Mouse (Mus musculus): ENCODE data around the gene Avpr1a.

The Avpr1a gene

DNA sequence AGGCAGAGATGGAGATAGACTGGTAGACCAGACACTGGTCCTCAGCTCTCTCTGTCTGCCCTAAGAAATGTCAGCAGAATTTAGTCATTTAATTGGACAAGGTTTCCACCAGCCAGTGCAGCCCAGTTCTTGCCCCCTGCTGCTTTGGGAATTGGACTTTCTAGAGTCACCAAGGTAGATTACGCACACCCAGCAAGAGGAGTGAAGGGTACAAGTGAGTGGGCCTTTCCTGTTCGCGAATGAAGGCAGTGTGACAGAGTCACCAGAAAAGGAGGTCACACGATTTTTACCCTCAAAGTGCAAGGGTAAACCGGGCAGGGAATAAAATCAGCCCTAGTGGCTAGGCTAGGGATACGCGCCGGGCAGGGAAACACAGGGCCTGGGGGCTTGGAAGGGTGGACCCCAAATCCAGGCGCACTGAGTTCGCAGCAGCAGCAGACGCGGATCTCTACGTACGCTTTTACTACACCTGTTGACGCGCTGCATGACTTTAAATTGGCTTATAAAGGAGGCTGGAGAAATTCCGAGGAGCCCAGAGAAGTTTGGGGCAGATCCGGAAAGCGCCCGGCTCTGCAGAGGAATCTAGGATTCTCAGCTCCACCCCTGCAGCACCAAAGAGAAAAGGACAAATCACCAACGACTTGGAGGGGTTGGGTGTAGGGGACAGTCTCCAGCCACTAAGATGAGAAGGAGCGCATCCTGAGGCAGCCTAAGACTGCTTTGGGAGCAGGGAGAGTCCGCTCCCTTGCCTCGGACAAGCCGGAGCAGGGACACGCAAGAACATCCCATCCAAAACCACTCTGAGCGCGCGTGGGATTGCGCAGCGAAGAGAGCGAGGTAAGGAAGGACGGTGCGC lies at the start of gene Avpr1a:
Gene Avpr1a (plus strand): TSS at position 639 of the 856 bp plus-strand sequence.
- no peaks in the 10 kb centered on the region; the same call in 1 of the 2 replicates for H3K27me3 ChIP-seq (ENCODE audit: control insufficient read depth, insufficient read depth, low read length, poor library complexity, severe bottlenecking)

DNA sequence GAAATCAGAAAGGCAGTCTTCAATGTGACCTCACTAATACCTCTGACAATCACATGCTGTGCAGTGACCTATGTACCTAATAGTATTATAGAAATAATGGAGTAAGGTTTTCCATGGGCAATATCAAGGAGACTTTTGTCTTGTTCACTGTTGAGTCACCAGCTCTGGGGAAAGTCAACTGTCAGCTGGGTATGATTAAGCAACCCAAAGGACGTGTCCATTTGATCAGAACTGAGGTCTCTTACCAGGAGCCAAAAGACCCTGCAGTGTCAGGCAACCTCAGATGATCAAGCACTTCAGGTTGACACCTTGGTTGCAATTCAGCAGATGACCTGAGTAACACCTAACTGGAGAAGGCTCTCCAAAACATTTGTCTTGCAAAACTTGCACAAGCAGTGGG lies 46.0 kb upstream of the Avpr1a start:
- Histone ChIP-seq H3K36me3 (ENCODE audit: control insufficient read depth, insufficient read depth, low read length, poor library complexity, severe bottlenecking) (no peaks in the 10 kb centered on the region), H3K27me3 (ENCODE audit: control insufficient read depth, insufficient read depth, low read length, poor library complexity, severe bottlenecking) (no peaks in the 10 kb centered on the region)
- DNase-seq (ENCODE audit: low read depth, low spot score), result no peak

More for the DNA sequence above, at the start of gene Avpr1a:
- H3K36me3 ChIP-seq (ENCODE audit: control insufficient read depth, insufficient read depth, low read length, poor library complexity, severe bottlenecking), result no peaks in the 10 kb centered on the region
- DNase-seq (ENCODE audit: low read depth, low spot score), result no peak

DNA sequence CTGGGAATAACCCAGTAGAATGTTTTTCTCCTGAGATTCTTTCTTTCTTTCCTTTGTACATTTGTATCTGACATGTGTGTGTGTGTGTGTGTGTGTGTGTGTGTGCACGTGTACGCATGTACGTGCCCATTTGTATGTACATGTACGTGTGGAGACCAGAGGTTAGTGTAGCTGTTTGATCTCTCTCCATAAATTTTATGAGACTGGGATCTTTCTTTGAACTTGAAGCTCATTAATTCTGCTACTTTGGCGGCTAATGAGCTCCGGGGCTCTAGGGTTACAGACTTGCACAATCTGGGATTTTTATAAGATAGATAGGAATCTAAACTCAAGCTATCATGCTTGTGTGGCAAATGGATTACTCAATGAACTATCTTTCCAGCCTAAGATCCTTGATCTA lies 42.0 kb upstream of the Avpr1a start:
- Histone ChIP-seq H3K36me3 (ENCODE audit: control insufficient read depth, insufficient read depth, low read length, poor library complexity, severe bottlenecking) (no peaks in the 10 kb centered on the region), H3K27me3 (ENCODE audit: control insufficient read depth, insufficient read depth, low read length, poor library complexity, severe bottlenecking) (no peaks in the 10 kb centered on the region)
- no peak for DNase-seq (ENCODE audit: low read depth, low spot score)

DNA sequence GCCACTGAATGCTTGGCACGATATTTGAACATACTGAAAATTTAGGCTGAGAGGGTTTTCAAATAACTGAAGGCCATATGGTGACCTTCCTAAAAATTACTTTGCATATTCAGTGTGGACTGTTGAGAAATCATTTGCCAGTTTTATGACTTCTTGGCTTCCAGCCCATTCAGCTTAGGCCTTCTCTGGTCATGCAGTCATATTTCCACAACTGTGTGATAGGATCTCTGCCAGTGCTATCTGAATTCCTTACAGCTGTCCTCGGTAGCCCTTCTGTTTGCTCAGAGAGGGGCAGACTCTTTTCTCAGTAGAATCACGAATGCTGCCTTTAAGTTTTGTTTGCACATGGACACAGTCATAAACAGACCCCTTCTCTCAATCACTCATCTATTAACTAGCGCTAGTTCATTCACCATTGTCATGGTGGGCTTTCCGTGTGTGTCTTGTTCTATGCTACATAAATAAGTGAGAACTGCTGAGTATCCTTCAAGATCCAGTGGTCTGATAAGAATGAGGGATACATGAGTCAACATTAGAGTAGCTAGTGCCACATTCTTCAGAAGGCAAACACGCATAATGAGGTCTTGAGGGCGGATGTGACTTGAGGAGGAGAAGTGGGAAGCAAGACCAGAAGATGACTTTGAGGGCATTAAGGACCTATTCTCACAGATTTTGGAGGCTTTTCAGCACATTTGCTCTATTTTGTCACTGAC lies 39.4 kb upstream of the Avpr1a start:
- no peak for DNase-seq (ENCODE audit: low read depth, low spot score)
- Histone ChIP-seq H3K27me3 (ENCODE audit: control insufficient read depth, insufficient read depth, low read length, poor library complexity, severe bottlenecking) (no peaks in the 10 kb centered on the region), H3K36me3 (ENCODE audit: control insufficient read depth, insufficient read depth, low read length, poor library complexity, severe bottlenecking) (no peaks in the 10 kb centered on the region)

DNA sequence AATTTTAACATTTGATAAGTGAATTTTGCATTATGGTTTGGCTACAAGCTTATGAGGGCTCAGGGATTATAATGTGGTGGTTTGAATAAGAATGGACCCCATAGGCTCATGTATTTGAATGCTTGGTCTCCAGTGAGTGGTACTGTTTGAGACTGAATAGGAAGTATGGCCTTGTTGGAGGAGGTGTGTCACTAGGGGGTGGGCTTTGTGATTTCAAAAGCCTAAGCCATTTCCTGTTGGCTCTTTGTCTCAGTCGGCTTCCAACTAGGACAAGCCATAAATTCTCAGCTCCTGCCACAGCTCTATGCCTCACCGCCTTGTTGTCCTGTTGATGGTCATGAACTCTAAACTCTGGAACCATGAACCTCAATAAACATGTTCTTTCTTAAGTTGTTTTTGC lies 37.5 kb upstream of the Avpr1a start:
- DNase-seq (ENCODE audit: low read depth, low spot score), result no peak
- H3K36me3 ChIP-seq (ENCODE audit: control insufficient read depth, insufficient read depth, low read length, poor library complexity, severe bottlenecking), result no peaks in the 10 kb centered on the region
- H3K27me3 ChIP-seq (ENCODE audit: control insufficient read depth, insufficient read depth, low read length, poor library complexity, severe bottlenecking), result no peaks in the 10 kb centered on the region

DNA sequence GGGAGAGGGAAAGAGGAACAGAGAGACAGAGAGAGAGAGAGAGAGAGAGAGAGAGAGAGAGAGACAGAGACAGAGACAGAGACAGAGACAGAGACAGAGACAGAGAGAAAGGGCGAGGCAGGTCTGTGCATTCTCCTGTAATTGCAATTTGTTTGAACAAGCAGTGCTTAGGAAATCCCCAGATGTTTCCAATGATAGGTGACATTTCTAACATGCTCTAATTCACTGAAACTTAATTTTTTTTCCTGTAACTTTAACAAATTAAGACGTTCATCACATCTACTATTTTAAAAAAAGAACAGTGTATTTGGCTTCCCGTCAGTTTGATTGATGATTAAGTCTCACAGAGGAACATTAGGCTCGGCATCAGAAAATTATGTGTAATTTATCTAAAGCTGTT lies 15.6 kb upstream of the Avpr1a start:
- no peaks in the 10 kb centered on the region for H3K36me3 ChIP-seq (ENCODE audit: control insufficient read depth, insufficient read depth, low read length, poor library complexity, severe bottlenecking)
- no peaks in the 10 kb centered on the region for H3K27me3 ChIP-seq (ENCODE audit: control insufficient read depth, insufficient read depth, low read length, poor library complexity, severe bottlenecking)
- no peak for DNase-seq (ENCODE audit: low read depth, low spot score)

DNA sequence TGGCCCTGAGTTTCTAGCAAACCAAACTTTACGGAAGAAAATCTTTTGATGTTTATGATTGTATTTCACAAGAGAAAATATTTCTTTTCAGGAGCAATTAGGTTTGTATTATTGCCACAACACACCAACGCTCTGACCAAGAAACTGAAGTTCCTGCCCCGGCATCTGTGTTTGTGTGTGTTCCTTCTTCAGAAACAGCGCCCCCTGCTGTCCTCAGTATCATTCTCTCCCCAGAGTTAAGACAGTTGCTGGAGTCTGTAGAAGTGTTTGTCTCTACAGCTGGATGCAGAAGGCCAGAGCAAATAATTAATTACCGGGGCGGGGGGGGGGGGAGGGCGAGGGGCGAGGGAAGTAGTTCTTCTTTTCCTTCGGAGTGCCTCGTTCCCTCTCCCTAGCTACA lies 1.0 kb upstream of the Avpr1a start:
- Histone ChIP-seq H3K36me3 (ENCODE audit: control insufficient read depth, insufficient read depth, low read length, poor library complexity, severe bottlenecking) (no peaks in the 10 kb centered on the region), H3K27me3 (ENCODE audit: control insufficient read depth, insufficient read depth, low read length, poor library complexity, severe bottlenecking) (no peaks in the 10 kb centered on the region; the same call in 1 of the 2 replicates)
- peak; percentile 66 for DNase-seq (ENCODE audit: low read depth, low spot score)

DNA sequence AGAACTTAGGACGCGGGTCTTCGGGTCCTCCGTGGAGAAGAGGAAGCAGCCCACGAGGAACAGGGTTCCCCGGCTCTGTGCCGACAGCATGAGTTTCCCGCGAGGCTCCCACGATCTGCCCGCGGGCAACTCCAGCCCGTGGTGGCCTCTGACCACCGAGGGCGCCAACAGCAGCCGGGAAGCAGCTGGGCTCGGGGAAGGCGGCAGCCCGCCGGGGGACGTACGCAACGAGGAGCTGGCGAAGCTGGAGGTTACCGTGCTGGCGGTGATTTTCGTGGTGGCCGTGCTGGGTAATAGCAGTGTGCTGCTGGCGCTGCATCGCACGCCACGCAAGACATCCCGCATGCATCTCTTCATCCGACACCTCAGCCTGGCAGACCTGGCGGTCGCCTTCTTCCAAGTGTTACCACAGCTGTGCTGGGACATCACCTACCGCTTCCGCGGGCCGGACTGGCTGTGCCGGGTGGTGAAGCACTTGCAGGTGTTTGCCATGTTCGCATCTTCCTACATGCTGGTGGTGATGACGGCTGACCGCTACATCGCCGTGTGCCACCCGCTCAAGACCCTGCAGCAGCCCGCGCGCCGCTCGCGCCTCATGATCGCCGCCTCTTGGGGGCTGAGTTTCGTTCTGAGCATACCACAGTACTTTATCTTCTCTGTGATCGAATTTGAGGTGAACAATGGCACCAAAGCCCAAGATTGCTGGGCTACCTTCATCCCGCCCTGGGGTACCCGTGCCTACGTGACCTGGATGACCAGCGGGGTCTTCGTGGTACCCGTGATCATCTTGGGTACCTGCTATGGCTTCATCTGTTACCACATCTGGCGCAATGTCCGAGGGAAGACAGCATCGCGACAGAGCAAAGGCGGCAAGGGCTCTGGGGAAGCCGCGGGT lies 665 bp downstream of the Avpr1a start:
- peak; percentile 3 for DNase-seq (ENCODE audit: low read depth, low spot score)
- no peaks in the 10 kb centered on the region; the same call in 1 of the 2 replicates for H3K27me3 ChIP-seq (ENCODE audit: control insufficient read depth, insufficient read depth, low read length, poor library complexity, severe bottlenecking)

DNA sequence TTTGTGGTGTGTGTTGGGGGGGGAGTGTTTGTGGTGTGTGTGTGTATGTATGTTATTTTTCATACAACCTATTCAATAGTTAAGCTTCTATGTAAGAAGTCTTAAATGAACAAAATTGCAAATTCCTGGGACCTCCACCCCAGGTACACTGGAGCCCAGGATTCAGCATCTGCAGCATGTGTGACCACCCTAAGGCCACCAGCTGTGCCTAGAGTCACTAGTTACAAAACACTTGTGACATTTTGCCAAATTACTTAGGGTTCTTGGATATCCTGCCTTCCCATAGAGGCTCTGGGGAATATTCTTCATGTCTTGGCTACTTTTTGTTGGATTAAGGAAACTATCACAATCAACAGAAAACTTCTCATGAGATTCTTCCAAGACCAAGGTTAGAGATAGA lies 1.6 kb downstream of the Avpr1a start:
- no peaks in the 10 kb centered on the region; the same call in 1 of the 2 replicates for H3K27me3 ChIP-seq (ENCODE audit: control insufficient read depth, insufficient read depth, low read length, poor library complexity, severe bottlenecking)
- DNase-seq (ENCODE audit: low read depth, low spot score), result no peak
- no peaks in the 10 kb centered on the region for H3K36me3 ChIP-seq (ENCODE audit: control insufficient read depth, insufficient read depth, low read length, poor library complexity, severe bottlenecking)

More for the DNA sequence above, 665 bp downstream of the Avpr1a start:
- H3K36me3 ChIP-seq (ENCODE audit: control insufficient read depth, insufficient read depth, low read length, poor library complexity, severe bottlenecking), result no peaks in the 10 kb centered on the region

DNA sequence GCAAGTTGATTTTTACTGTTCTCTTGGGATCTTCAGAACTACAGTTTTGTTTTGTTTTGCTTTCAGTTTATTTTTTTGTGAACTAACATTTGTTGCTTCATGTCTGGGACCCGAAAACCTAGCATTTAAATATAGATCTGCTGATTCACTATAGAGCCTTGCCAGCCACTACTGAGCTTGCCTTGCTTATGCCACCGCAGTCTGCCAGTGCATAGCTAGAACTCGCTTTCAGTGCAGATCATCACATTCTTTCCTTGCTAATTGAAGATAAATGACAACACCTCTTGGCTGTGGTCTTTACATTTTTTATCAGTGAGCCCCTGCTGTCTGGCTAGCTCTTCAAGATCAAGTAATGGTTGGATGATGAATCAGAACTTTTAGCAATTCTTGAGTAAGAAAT lies 5.2 kb downstream of the Avpr1a start:
- no peaks in the 10 kb centered on the region for H3K36me3 ChIP-seq (ENCODE audit: control insufficient read depth, insufficient read depth, low read length, poor library complexity, severe bottlenecking)
- H3K27me3 ChIP-seq (ENCODE audit: control insufficient read depth, insufficient read depth, low read length, poor library complexity, severe bottlenecking), result no peaks in the 10 kb centered on the region; the same call in 1 of the 2 replicates
- DNase-seq (ENCODE audit: low read depth, low spot score), result no peak

DNA sequence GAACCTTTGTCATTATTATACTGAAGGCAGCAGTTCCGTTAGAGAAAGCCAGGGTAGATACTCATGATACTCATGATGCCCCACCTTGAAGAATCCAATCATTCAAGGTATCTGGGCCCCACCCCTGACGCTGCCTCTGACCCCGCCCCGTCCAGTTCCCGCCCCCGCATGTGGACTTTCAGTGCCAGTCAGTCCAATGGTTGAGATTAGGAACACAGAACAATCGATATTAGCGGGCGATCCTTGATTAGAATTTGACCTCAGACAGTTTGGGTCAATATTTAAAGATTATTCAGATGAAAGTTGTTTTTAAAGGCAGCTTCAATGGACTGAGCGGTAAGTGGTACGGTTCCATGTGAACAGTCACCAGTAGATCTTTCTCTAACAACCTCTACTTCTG lies 7.5 kb downstream of the Avpr1a start:
- H3K36me3 ChIP-seq (ENCODE audit: control insufficient read depth, insufficient read depth, low read length, poor library complexity, severe bottlenecking), result no peaks in the 10 kb centered on the region
- DNase-seq (ENCODE audit: low read depth, low spot score), result no peak
- no peaks in the 10 kb centered on the region; the same call in 1 of the 2 replicates for H3K27me3 ChIP-seq (ENCODE audit: control insufficient read depth, insufficient read depth, low read length, poor library complexity, severe bottlenecking)

DNA sequence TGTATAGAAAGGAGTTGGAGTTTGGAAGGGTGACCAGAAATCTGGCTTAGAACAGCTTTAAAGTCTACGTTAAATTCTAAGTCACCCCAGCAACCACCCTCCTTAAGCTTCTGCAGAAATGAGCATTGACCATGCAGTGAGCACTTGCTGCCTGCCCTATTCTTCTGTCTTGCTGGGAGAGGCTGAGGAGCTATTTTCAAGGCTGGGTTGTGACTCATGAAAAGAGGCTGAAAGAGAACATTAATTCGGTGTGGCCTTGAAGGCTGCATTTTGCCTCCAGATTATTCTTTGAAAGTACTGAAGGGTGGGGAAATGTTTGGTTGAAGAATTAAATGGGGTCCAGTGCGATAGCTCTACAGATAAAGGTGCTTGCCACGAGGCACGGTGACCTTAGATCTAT lies 28.5 kb downstream of the Avpr1a start:
- Histone ChIP-seq H3K36me3 (ENCODE audit: control insufficient read depth, insufficient read depth, low read length, poor library complexity, severe bottlenecking) (no peaks in the 10 kb centered on the region), H3K27me3 (ENCODE audit: control insufficient read depth, insufficient read depth, low read length, poor library complexity, severe bottlenecking) (no peaks in the 10 kb centered on the region)
- no peak for DNase-seq (ENCODE audit: low read depth, low spot score)

DNA sequence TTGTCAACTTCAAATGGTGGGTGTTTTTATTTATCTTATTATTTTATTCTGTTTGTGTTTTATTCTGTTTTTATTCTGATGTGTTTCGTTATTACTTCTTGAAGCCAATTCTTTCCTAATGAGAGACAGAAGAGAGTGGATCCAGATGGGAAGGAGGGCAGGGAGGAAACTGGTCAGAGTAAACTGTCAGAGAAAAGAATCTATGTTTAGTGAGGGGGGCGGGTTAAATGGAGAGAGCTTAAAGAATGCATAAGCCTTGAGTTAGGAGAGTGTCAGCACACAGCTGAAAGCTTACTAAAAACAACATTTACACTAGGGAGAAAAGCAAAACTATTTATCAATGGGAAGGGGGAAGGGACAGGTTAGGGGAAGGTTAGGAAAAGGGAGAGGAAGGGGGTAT lies 50.3 kb downstream of the Avpr1a start:
- H3K36me3 ChIP-seq (ENCODE audit: control insufficient read depth, insufficient read depth, low read length, poor library complexity, severe bottlenecking), result no peaks in the 10 kb centered on the region

DNA sequence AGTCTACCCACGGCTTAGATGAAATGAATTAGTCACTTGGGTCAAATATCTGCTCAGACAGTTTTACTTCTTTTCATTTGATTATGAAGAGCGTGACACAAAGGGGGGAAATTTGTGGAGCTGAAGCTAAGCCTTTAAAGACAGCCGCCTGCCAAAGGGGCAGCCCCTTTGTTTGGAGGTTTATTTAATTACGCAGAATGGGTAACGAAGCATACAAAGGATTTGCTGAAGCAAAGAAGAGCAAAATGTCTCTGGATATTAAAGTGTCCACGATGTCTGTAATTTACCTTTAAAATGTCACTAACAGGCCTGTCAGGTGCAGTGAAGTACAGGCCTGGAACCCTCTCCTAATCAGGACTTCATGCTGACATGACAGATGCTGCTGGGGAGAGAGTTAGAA lies 51.0 kb downstream of the Avpr1a start:
- H3K27me3 ChIP-seq (ENCODE audit: control insufficient read depth, insufficient read depth, low read length, poor library complexity, severe bottlenecking), result no peaks in the 10 kb centered on the region
- DNase-seq (ENCODE audit: low read depth, low spot score), result no peak
- H3K36me3 ChIP-seq (ENCODE audit: control insufficient read depth, insufficient read depth, low read length, poor library complexity, severe bottlenecking), result no peaks in the 10 kb centered on the region

More for the DNA sequence above, 50.3 kb downstream of the Avpr1a start:
- no peak for DNase-seq (ENCODE audit: low read depth, low spot score)
- H3K27me3 ChIP-seq (ENCODE audit: control insufficient read depth, insufficient read depth, low read length, poor library complexity, severe bottlenecking), result no peaks in the 10 kb centered on the region
